Mouse (Mus musculus) MEL (cell line): ENCODE results near the gene Ptger3. TPM values are rescaled to one million over a fixed set of nuclear protein-coding genes. Genes with fewer than 3 reads are reported as not detected.

Experiments
- DNase-seq: peaks from one replicate; pipeline ENCODE4 v3.0.0; 2011; ENCODE audit warnings: low read depth, low spot score
- H3K27ac ChIP-seq: 2 replicates; pipeline ENCODE4 v1.5.1; 2012; ENCODE audit warnings: low read depth, mild to moderate bottlenecking, control low read depth, low read length, moderate library complexity; ENCODE audit not compliant: control insufficient read depth
- H3K27me3 ChIP-seq, 2 experiments: fragments of 150-350 bp in 1 of 2; sonication (generic) in 1 of 2; 2 replicates each; pipeline ENCODE4 v1.6.1; 2012; ENCODE audit warnings: low read length in 2 of 2, mild to moderate bottlenecking in 2 of 2, improper control_type of control experiment in 1 of 2, moderate library complexity in 1 of 2; ENCODE audit not compliant: insufficient read depth in 2 of 2, control insufficient read depth in 1 of 2
- H3K36me3 ChIP-seq, 2 experiments: 2 replicates each; pipeline ENCODE4 v1.6.1; 2012 to 2014; ENCODE audit warnings: low read length in 2 of 2, improper control_type of control experiment in 1 of 2, inconsistent platforms in 1 of 2, mild to moderate bottlenecking in 1 of 2; ENCODE audit not compliant: insufficient read depth in 2 of 2, control insufficient read depth in 1 of 2
- H3K4me1 ChIP-seq, 2 experiments: fragments of 150-350 bp in 1 of 2; sonication (generic) in 1 of 2; 2 replicates each; pipeline ENCODE4 v1.6.1; 2012; ENCODE audit warnings: low read length in 2 of 2, improper control_type of control experiment in 1 of 2, mild to moderate bottlenecking in 1 of 2; ENCODE audit not compliant: insufficient read depth in 2 of 2, control insufficient read depth in 1 of 2
- H3K4me3 ChIP-seq, 2 experiments: fragments of 150-350 bp in 1 of 2; sonication (generic) in 1 of 2; 2 replicates each; pipeline ENCODE4 v1.5.1; 2012; ENCODE audit warnings: low read depth in 2 of 2, low read length in 2 of 2, mild to moderate bottlenecking in 2 of 2, moderate library complexity in 2 of 2, control low read depth in 1 of 2, improper control_type of control experiment in 1 of 2; ENCODE audit not compliant: control insufficient read depth in 1 of 2, insufficient read depth in 1 of 2
- H3K79me2 ChIP-seq: 2 replicates; pipeline ENCODE4 v1.6.1; 2012; ENCODE audit warnings: mild to moderate bottlenecking, low read length, moderate library complexity; ENCODE audit not compliant: control insufficient read depth, poor library complexity, insufficient read depth
- H3K9ac ChIP-seq: 2 replicates; pipeline ENCODE4 v1.6.1; 2012; ENCODE audit warnings: low read depth, mild to moderate bottlenecking, control low read depth, low read length, moderate library complexity; ENCODE audit not compliant: control insufficient read depth, poor library complexity, severe bottlenecking
- H3K9me3 ChIP-seq: fragments of 150-350 bp; sonication (generic); replicated peaks from 2 replicates; pipeline ENCODE4 v1.6.1; 2012; ENCODE audit warnings: mild to moderate bottlenecking, low read length, improper control_type of control experiment, moderate library complexity; ENCODE audit not compliant: insufficient read depth
- BHLHE40 ChIP-seq: IDR thresholded peaks from 2 replicates; pipeline ENCODE4 v1.6.1; 2012; ENCODE audit warnings: low read depth, mild to moderate bottlenecking, inconsistent platforms, low read length, improper control_type of control experiment, borderline replicate concordance
- CHD1 ChIP-seq: IDR thresholded peaks from 2 replicates; pipeline ENCODE4 v1.6.1; 2012; ENCODE audit warnings: low read depth, mild to moderate bottlenecking, inconsistent platforms, low read length, improper control_type of control experiment
- EP300 ChIP-seq, 2 experiments: IDR thresholded peaks; 2 replicates each; pipeline ENCODE4 v1.6.1; 2011; ENCODE audit warnings: improper control_type of control experiment in 2 of 2, low read length in 2 of 2, low read depth in 1 of 2, mild to moderate bottlenecking in 1 of 2
- ETS1 ChIP-seq: IDR thresholded peaks from 2 replicates; pipeline ENCODE4 v1.6.1; 2012; ENCODE audit warnings: low read depth, mild to moderate bottlenecking, inconsistent platforms, low read length, improper control_type of control experiment, moderate library complexity
- GABPA ChIP-seq: IDR thresholded peaks from 2 replicates; pipeline ENCODE4 v1.6.1; 2012; ENCODE audit warnings: low read depth, mild to moderate bottlenecking, inconsistent platforms, low read length, improper control_type of control experiment, moderate library complexity
- GATA1 ChIP-seq: IDR thresholded peaks from 2 replicates; pipeline ENCODE4 v1.6.1; 2011; ENCODE audit warnings: low read depth, low read length, improper control_type of control experiment
- MAZ ChIP-seq: IDR thresholded peaks from 2 replicates; pipeline ENCODE4 v1.6.1; 2012; ENCODE audit warnings: low read depth, mild to moderate bottlenecking, inconsistent platforms, low read length, improper control_type of control experiment
- MEF2A ChIP-seq: IDR thresholded peaks from 2 replicates; pipeline ENCODE4 v1.6.1; 2014; ENCODE audit warnings: low read depth, mild to moderate bottlenecking, inconsistent platforms, low read length, improper control_type of control experiment; ENCODE audit not compliant: poor library complexity, insufficient replicate concordance, severe bottlenecking; ENCODE audit errors: extremely low read depth
- MXI1 ChIP-seq: IDR thresholded peaks from 2 replicates; pipeline ENCODE4 v1.6.1; 2011; ENCODE audit warnings: mild to moderate bottlenecking, low read depth, low read length, improper control_type of control experiment
- MYB ChIP-seq: IDR thresholded peaks from 2 replicates; pipeline ENCODE4 v1.6.1; 2011; ENCODE audit warnings: mild to moderate bottlenecking, low read depth, low read length, improper control_type of control experiment
- NRF1 ChIP-seq: IDR thresholded peaks from 2 replicates; pipeline ENCODE4 v1.6.1; 2014; ENCODE audit warnings: low read depth, mild to moderate bottlenecking, inconsistent platforms, low read length, improper control_type of control experiment, moderate library complexity; ENCODE audit not compliant: poor library complexity, insufficient read depth, severe bottlenecking
- POLR2A ChIP-seq, 2 experiments: IDR thresholded peaks; 2 replicates each; pipeline ENCODE4 v1.6.1; 2011 to 2012; ENCODE audit warnings: low read length in 2 of 2, mild to moderate bottlenecking in 2 of 2, control low read depth in 1 of 2, improper control_type of control experiment in 1 of 2, low read depth in 1 of 2, moderate library complexity in 1 of 2; ENCODE audit not compliant: control insufficient read depth in 1 of 2, insufficient read depth in 1 of 2, poor library complexity in 1 of 2
- POLR2AphosphoS5 ChIP-seq: IDR thresholded peaks from 2 replicates; pipeline ENCODE4 v1.6.1; 2012; ENCODE audit warnings: low read depth, borderline replicate concordance, mild to moderate bottlenecking, inconsistent platforms, low read length, moderate library complexity, mixed read lengths
- RAD21 ChIP-seq: IDR thresholded peaks from 2 replicates; pipeline ENCODE4 v1.6.1; 2011; ENCODE audit warnings: mild to moderate bottlenecking, low read depth, low read length, improper control_type of control experiment
- TCF12 ChIP-seq: IDR thresholded peaks from 2 replicates; pipeline ENCODE4 v1.6.1; 2014; ENCODE audit warnings: low read depth, mild to moderate bottlenecking, inconsistent platforms, low read length, improper control_type of control experiment, moderate library complexity
- UBTF ChIP-seq: IDR thresholded peaks from 2 replicates; pipeline ENCODE4 v1.6.1; 2012; ENCODE audit warnings: low read depth, mild to moderate bottlenecking, inconsistent platforms, low read length, improper control_type of control experiment, moderate library complexity, borderline replicate concordance; ENCODE audit not compliant: insufficient read depth
- USF1 ChIP-seq: IDR thresholded peaks from 2 replicates; pipeline ENCODE4 v1.6.1; 2014; ENCODE audit warnings: low read depth, mild to moderate bottlenecking, inconsistent platforms, low read length, improper control_type of control experiment, moderate library complexity
- USF2 ChIP-seq, 2 experiments: IDR thresholded peaks; 2 replicates each; pipeline ENCODE4 v1.6.1; 2011 to 2012; ENCODE audit warnings: improper control_type of control experiment in 2 of 2, low read length in 2 of 2, borderline replicate concordance in 1 of 2, inconsistent platforms in 1 of 2, low read depth in 1 of 2, mild to moderate bottlenecking in 1 of 2; ENCODE audit not compliant: insufficient read depth in 1 of 2
- ZKSCAN1 ChIP-seq: IDR thresholded peaks from 2 replicates; pipeline ENCODE4 v1.6.1; 2012; ENCODE audit warnings: low read depth, mild to moderate bottlenecking, inconsistent platforms, low read length, improper control_type of control experiment, moderate library complexity
- ZMIZ1 ChIP-seq: IDR thresholded peaks from 2 replicates; pipeline ENCODE4 v1.6.1; 2012; ENCODE audit warnings: low read depth, mild to moderate bottlenecking, inconsistent platforms, low read length, improper control_type of control experiment, moderate library complexity
- polyA plus RNA-seq, 2 experiments: library from polyadenylated mRNA; stranded (reverse) in 1 of 2; unstranded in 1 of 2; fragments of >175 nt in 1 of 2; fragments of >200 nt in 1 of 2; gene quantifications; 2 replicates each; pipeline versions ENCODE4 v1.2.1 to v1.2.4; 2012; ENCODE audit warnings: low replicate concordance in 2 of 2, low read depth in 1 of 2; ENCODE audit not compliant: insufficient read length in 2 of 2, insufficient read depth in 1 of 2, missing spikeins in 1 of 2
- total RNA-seq: library from RNA; depleted of rRNA; stranded (reverse); fragments of 300-350 nt; gene quantifications from 2 replicates; pipeline ENCODE4 v1.2.3, GENCODE M21; 2012

Ptger3 gene
- total and polyA plus RNA-seq, 3 experiments, result 6.8 to 7.0 TPM; not detected in 1

DNA sequence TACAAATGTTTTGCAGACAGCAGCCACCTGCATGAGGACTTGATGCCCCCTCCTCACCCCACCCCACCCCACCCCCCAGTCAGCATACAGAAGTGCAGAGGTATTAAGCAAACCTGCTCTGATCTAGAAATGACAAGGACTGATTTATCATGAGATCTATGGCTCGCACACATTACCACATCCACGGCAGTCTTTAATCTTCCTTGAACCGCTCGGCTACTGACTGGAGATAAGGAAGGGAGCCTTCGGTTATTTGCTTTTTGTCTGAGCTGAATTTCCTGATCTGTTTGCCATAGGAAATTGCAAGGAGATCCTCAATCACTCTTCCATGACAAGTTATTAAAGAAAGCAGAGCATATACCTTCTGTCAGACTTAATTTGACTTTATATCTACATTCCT lies 64.0 kb downstream of the Ptger3 start (continued):
- TF ChIP-seq RAD21 (no peak), MAZ (no peak), MYB (no peak), USF2 (IDR thresholded peaks at IDR 0.05; ENCODE audit: borderline replicate concordance in 1 of 2, insufficient read depth in 1 of 2, low read depth in 1 of 2, low read length in 2 of 2) (no peak)

DNA sequence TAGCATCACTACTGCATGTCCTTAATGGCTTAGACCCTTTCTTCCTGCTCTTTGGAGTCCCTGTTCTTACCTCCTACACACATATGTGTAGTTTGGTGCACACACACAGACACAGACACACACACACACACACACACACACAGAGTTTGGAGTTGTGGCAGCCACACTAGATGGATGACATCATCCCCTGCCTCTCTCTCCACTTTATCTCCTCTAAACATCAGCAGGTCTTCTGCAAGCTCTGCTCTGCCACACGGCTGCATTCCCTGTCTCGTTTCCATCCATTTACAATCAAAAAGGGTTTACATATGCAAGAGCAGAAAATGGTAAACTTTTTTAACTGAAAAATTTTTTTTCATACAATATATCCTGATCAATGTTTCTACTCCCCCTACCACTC lies 64.7 kb downstream of the Ptger3 start:
- no peak for TF ChIP-seq ZKSCAN1
- no peak for TF ChIP-seq BHLHE40
- TF ChIP-seq MAZ, result no peak
- no peak for TF ChIP-seq NRF1
- no peak for TF ChIP-seq UBTF
- no peak for TF ChIP-seq CHD1
- TF ChIP-seq MXI1, result no peak
- no peak for TF ChIP-seq POLR2A (IDR thresholded peaks at IDR 0.05; ENCODE audit: control insufficient read depth in 1 of 2, insufficient read depth in 1 of 2, low read depth in 1 of 2, low read length in 2 of 2, poor library complexity in 1 of 2)
- peak; percentile 40; the same call in 1 of the 2 replicates for TF ChIP-seq ETS1
- no peak for TF ChIP-seq USF2 (IDR thresholded peaks at IDR 0.05; ENCODE audit: borderline replicate concordance in 1 of 2, insufficient read depth in 1 of 2, low read depth in 1 of 2, low read length in 2 of 2)
- TF ChIP-seq TCF12, result no peak
- TF ChIP-seq POLR2AphosphoS5, result no peak
- 0 out of 2 replicates have a peak, but pooled peaks have one; percentile 36 for TF ChIP-seq GATA1
- no peak for TF ChIP-seq MEF2A
- TF ChIP-seq ZMIZ1, result no peak
- Histone ChIP-seq H3K36me3 (peaks cover 0 to 26% of the 10 kb centered on the region in 2 experiments; a peak in 2 of 4 replicates), H3K4me1 (peaks cover 3 to 9% of the 10 kb centered on the region in 2 experiments; a peak in 3 of 4 replicates)

DNA sequence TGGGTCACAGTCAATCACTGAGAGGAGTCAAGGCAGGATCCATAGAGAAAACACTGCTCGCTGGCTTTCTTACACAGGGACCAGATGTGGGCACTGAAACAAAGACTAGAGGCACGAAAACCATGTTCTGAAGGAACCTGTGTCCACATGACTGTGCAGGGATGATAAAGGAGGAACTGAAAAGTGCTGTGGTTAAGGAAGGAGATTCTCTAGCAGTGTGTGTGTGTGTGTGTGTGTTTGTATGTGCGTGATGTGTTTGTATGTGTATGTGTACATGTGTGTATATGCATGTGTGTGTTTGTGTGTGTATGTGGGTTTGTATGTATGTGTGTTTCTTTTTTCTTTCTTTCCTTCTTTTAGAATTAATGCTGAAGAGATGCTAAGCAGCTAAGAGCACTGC lies 67.7 kb downstream of the Ptger3 start:
- Histone ChIP-seq H3K4me1 (peaks cover 9 to 18% of the 10 kb centered on the region in 2 experiments), H3K79me2 (no peaks in the 10 kb centered on the region), H3K27me3 (no peaks in the 10 kb centered on the region), H3K36me3 (peaks cover 0 to 39% of the 10 kb centered on the region in 2 experiments; a peak in 2 of 4 replicates), H3K9me3 (no peaks in the 10 kb centered on the region), H3K27ac (no peak overlapping the region), H3K4me3 (no peak overlapping the region), H3K9ac (no peak overlapping the region)
- TF ChIP-seq EP300 (IDR thresholded peaks at IDR 0.05; ENCODE audit: low read depth in 1 of 2, low read length in 2 of 2) (peak; percentile 5 to 17; a peak in 1 of 4 replicates), GABPA (no peak), MXI1 (0 out of 2 replicates have a peak, but pooled peaks have one; percentile 24), POLR2A (IDR thresholded peaks at IDR 0.05; ENCODE audit: control insufficient read depth in 1 of 2, insufficient read depth in 1 of 2, low read depth in 1 of 2, low read length in 2 of 2, poor library complexity in 1 of 2) (no peak), ETS1 (no peak), USF1 (0 out of 2 replicates have a peak, but pooled peaks have one; percentile 15)
- peak; percentile 38 for DNase-seq

More for the DNA sequence above, 64.7 kb downstream of the Ptger3 start:
- Histone ChIP-seq H3K4me3 (no peak overlapping the region), H3K27me3 (no peaks in the 10 kb centered on the region), H3K9ac (no peak overlapping the region), H3K27ac (no peak overlapping the region), H3K79me2 (no peaks in the 10 kb centered on the region), H3K9me3 (no peaks in the 10 kb centered on the region)
- DNase-seq, result peak; percentile 29
